Mouse (Mus musculus) olfactory bulb, adult 2 months (tissue): Measurements from ENCODE around the gene Rbm3.

ENCODE experiments used
- CTCF ChIP-seq: fragments of 200-500 bp; IDR thresholded peaks from 2 replicates; pipeline ENCODE4 v1.5.1; 2012; ENCODE audit warnings: low read depth, mild to moderate bottlenecking, low read length, moderate library complexity; ENCODE audit not compliant: insufficient read depth
- POLR2A ChIP-seq: fragments of 200-500 bp; IDR thresholded peaks from 2 replicates; pipeline ENCODE4 v1.6.1; 2012; ENCODE audit warnings: mild to moderate bottlenecking, low read depth, low read length, moderate library complexity; ENCODE audit not compliant: insufficient read depth

- no peak for TF ChIP-seq CTCF
- TF ChIP-seq POLR2A, result no peak
Observed at GRCm38 (mm10) chrX:8099435-8099834, 46.2 kb downstream of the Rbm3 start.
